Mouse (Mus musculus) urinary bladder, adult 2 months (tissue): ENCODE measurements around the gene Tpcn1. TPM values are rescaled to one million over a fixed set of nuclear protein-coding genes. Genes with fewer than 3 reads are reported as not detected.

Experiments
- DNase-seq: peaks from one replicate; pipeline ENCODE4 v3.0.0; 2022; ENCODE audit warnings: low spot score
- polyA plus RNA-seq: library from polyadenylated mRNA; depleted of rRNA; stranded (reverse); fragments of >200 nt; gene quantifications from 2 replicates; pipeline ENCODE4 v1.2.3, GENCODE M21; 2012

Gene Tpcn1
- polyA plus RNA-seq, 1 experiment: 38.6 TPM

- no peak for DNase-seq
Measured at GRCm38 (mm10) chr5:120609246-120609775, 20.8 kb upstream of the Tpcn1 start.

DNA sequence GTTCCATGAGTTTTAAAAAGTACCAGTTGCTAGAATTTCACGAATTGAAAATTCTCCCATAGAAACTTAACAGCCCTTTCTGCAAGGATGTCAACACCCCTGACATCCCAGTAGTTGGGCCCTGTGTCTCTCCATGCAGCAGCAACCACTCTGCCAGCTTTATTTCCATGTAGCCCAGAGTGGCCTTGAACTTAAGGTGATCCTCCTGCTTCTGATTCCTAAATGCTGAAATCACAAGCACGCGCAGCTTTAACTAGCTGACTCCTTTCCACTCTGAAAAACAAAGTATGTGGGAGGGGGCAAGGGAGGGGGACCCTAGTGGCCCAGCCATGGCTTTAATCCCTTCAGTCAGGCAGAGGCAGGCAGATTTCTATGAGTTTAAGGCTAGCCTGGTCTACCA, 18.9 kb upstream of the Tpcn1 start:
- no peak for DNase-seq

DNA sequence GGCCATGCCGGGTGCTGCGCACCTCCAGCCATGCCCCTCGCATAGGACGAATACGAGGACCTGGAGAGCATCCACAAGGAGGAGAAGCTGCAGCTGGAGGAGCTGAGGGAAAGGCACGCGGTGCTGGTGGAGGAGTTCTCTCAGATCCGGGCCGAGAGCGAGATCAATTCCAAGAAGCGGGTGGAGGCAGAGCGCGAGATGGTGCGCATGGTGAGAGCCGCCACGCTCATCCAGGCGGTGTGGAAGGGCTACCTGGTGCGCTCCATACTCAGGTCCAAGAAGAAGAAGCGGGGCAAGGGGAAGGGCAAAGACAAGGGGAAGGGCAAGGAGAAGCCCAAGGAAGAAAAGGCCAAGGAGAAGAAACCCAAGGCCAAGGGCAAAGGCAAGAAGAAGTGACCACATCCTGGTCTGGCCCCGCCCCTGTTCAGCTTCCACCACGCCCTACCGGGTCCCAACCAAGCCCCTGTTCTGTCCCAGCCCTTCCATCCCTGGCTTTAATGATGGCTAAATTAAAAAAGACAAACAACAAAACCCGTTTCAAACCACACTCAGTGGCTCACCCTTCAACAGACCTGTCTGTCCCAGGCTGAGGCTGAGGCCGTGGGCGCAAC, 18.2 kb upstream of the Tpcn1 start:
- no peak for DNase-seq

- DNase-seq: no peak
Measured at GRCm38 (mm10) chr5:120605688-120606087, 17.2 kb upstream of the Tpcn1 start.

DNA sequence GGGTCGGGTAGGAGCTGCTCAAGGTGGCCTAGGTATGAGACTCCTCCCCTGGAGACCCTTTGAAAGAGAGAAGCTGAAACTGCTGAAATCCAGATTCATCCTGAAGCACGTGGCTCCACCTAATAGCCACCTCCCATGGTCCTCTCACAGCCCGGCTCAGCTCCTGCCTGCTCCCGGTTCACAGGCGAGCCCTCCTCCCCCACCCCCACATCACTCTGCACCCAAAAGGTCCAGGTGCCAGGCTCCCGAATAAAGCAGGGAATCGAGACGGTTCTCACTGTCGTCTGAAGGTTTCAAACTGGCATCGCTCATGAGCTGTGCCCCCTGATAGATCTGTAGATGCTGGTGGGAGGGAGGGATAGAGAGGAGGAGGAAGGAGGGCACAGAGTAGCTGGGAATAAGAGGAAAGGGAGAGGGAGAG, 16.8 kb upstream of the Tpcn1 start:
- DNase-seq: no peak

DNA sequence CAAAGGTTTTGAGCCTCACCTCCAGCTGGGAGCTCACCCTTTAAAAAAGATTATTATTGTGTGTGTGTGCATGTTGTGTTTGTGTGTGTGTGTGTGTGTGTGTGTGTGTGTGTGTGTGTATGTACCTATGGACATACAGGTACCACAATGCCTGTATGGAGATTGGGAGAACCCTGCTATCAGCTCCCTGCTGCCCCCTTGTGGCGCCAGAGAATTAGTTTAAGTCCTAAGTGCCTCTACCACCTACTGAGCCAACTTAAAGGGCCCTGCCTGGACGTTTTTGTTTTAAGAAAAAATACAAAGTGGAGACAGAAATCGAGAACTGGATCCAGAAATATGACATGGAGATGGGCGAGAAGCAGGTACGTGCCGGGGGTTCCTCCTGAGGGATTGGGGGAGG, 16.4 kb upstream of the Tpcn1 start:
- DNase-seq: peak; percentile 63

DNA sequence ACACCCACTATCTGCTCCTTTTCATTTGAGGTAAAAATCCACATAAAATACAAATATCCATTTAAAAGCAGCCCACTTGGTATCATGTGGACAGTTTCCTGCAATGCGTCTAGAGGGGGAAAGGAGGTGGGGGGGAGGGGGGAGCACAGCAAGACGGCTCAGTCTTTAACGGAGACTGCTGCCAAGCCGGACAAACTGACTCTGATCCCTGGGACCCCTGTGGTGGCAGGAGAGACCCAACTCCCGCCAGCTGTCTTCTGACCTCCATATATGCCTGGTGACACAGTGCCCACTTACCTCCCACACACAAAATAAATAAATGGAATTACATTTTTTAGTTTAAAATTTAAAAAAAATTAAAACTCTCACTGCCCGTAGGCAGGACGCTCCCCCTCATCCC, 15.0 kb upstream of the Tpcn1 start:
- no peak for DNase-seq

DNA sequence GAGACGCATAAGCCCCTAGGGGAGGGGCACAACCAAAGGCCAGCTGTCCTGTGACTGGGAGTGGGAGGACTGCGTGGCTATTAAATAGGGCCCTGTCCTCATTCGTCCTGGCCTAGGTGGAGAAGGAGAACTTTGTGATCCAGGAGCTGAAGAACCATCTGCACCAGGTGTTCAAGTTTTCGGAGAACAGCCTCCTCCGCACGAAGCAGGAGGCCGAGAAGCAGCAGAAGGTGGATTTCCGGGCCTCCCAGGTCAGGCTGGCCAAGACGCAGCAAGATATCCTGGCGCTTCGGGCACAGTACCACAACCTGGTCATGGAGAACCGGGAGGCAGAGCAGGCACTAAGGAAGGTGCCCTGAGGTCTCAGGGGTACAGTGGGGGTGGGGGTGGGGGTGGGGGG, 13.7 kb upstream of the Tpcn1 start:
- DNase-seq: no peak

DNA sequence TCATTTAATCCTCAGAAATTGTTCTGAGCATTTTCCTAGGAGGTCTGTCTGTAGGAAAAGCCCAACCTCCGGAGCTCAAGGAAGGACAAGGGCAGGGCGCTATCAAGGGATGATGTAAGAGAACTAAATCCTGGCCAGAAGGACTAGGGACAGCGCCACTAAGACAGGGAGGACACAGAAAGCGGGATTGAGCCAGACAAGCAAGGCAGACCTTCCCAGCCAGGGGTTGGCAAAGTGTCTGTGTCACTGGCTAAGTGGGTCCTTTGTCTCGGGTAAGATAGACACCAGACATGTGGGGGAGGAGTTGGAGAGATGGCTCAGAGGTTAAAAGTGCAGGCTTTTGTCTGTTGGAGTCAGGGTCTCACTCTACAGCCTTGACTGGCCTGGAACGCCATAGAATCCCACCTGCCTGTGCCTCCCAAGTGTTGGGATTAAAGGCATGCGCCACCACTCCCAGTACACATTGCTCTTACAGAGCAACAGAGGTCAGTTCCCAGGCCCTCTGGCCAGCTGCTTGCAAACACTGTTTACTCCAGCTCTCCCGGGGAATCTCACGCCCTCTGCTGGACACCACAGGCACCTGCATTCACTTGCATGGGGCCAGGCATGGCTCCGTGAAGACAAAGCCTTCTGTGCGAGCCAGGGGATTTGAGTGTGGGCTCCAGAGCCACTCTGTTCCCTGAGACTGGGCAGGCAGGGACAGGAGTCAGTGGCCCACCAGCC, 12.6 kb upstream of the Tpcn1 start:
- no peak for DNase-seq

GRCm38 (mm10) chr5:120599625-120600024, 11.2 kb upstream of the Tpcn1 start:
- DNase-seq: no peak

- no peak for DNase-seq
Measured at GRCm38 (mm10) chr5:120594485-120594884, 6.0 kb upstream of the Tpcn1 start.

DNA sequence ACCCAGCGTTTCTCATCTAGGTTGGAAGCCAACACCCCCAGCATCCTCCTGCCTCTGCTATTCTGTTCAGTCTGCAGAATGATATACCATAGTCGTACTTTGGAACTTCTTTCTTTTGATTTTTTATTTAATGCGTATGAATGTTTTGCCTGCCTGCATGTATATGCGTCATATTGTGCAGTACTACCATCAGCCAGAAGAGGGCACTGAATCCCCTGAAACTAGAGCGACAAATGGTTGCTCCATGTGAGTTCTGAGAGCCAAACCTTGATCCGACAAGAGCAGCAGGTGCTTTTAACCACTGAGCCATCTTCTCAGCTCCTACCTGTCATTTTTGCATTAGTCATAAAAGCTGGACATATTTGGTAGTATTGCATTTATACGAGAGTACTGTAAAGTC, 3.7 kb upstream of the Tpcn1 start:
- DNase-seq: no peak

GRCm38 (mm10) chr5:120590356-120591010, 2.0 kb upstream of the Tpcn1 start:
- no peak for DNase-seq

GRCm38 (mm10) chr5:120587940-120588568, 419 bp downstream of the Tpcn1 start:
- no peak for DNase-seq

GRCm38 (mm10) chr5:120587616-120587926, 902 bp downstream of the Tpcn1 start:
- DNase-seq: no peak

DNA sequence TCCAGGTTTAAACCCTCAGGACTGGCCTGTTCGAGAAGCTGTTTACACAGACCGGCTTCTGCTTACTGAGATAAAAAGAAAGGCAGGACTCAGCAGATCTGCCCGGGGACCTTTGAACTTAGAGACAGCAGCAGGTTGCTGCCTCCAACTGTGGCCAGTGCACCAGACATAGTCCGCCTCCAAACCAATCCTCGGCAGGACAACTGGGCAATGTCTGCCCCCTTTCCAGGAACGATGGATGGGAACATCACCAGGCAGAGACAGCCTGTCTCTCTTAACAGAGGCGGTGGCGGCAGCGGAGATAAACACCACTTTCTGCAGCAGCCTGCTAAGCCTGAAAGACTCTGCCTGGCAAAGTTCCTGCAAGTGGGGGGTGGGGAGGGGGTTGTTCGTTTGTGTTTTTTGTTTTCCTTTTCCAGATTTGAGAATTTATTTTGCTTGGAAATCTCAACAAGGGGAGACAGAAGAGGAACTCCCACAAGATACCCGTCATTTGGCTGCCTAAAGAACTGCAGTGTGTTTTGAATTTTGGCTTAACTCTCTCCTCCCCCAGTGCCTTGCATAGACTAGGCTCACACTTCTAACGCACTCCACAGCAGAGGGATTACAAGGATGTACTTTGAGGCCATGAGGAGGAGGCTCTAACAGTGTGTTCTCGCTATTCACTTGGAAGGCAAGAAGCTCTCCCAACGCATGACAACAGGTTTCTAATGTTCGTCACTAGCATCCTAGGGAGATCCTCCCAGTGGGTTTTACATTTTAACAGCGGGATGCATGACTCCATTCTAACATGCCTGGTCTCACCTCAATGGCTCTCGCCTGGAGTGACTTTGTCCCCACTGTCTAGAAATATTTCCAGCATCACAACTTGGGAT, 1.5 kb downstream of the Tpcn1 start:
- no peak for DNase-seq

DNA sequence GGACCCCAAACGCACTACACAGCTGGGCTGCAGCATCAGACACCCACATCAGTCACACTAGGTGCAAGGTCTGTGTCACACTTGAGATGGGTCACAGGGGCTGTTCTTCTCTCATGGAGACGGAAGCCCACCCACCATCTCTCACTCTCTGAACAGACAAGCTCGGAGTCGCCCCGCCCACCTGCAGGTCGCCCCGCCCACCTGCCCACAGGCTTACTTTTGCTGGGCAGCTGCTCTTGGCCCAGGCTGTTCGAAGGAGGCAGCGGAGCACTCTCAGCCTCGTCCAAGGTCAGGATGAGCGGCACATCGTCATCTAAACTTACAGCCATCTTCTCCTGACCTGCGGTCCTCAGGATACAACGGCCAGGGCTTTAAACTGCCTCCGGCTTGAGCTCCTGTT, 3.5 kb downstream of the Tpcn1 start:
- no peak for DNase-seq

- DNase-seq: no peak
Measured at GRCm38 (mm10) chr5:120583511-120583910, 5.0 kb downstream of the Tpcn1 start.

DNA sequence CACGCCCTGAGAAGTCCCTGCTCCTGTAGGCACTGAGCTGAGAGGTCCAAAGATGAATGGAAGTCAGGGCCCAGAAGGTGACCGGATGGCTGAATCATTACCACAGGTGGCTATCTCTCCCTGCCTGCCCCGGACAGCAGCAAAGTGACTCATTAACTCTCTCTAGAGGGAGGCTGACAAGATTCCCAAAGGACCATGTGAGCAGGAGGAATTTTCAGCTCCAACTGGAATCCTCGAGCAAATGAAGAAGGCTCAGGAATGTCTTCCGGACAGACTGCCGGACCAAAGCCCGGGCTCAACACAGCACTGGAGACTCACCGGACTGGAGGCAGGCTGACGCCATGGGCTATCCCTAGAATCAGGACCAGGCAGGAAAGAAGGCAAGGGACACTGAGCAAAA, 6.5 kb downstream of the Tpcn1 start:
- DNase-seq: no peak

- DNase-seq: no peak
Measured at GRCm38 (mm10) chr5:120579898-120580626, 8.4 kb downstream of the Tpcn1 start.
